12 mouse cellular contexts compared by ENCODE assay signal in genomic region chr6:114698578-114698977, GRCm38 (mm10). TPM values are rescaled to one million over a fixed set of nuclear protein-coding genes. Genes with fewer than 3 reads are reported as not detected.
DNase-seq lines count a peak whose midpoint lies in the region; ATAC-seq and TF ChIP-seq lines count a peak whose summit lies in the region.
"Had no signal": no experiment of that assay in that cellular context is flagged by ENCODE, and none has a peak within 500 bp of the region (broad histone marks: within the 10 kb centered on the region; RNA-seq: fewer than 3 reads in every experiment).

No protein-coding gene starts in this region.

- no peak for DNase-seq in forebrain, postnatal 0 days
- DNase-seq in left cerebral cortex, adult 2 months (ENCODE audit: extremely low spot score in 1 of 2, low spot score in 2 of 2), result no peak
- no peak for DNase-seq in left cerebral cortex, adult 18-20 months (ENCODE audit: low spot score in 2 of 2)
- DNase-seq in neural tube, embryonic 10.5 days (ENCODE audit: extremely low spot score, low spot score), result no peak
- DNase-seq in adrenal gland, adult (ENCODE audit: inconsistent age in 2 of 2, low spot score in 1 of 2), result no peak
- no peak for DNase-seq in cerebellum, adult 2 months

- no peak for TF ChIP-seq POLR2A in cerebellum, adult 2 months (IDR thresholded peaks at IDR 0.05; ENCODE audit: borderline replicate concordance, insufficient read depth, low read length)

- no peaks in the 10 kb centered on the region for H3K4me1 ChIP-seq in forebrain, postnatal 0 days (ENCODE audit: insufficient read depth)
- no peaks in the 10 kb centered on the region for H3K4me1 ChIP-seq in forebrain, embryonic 13.5 days
- no peaks in the 10 kb centered on the region for H3K4me1 ChIP-seq in neural tube, embryonic 13.5 days (replicated peaks)
- no peaks in the 10 kb centered on the region for H3K4me1 ChIP-seq in cerebellum, adult 2 months (ENCODE audit: control insufficient read depth, insufficient read depth, low read length)
- H3K4me1 ChIP-seq: limb, embryonic 10.5 days; liver, embryonic 15.5 days had no signal

- WGBS in forebrain, postnatal 0 days, result 62% methylated on average over 5 of the region's 5 CpGs
- WGBS in forebrain, embryonic 13.5 days, result 65% methylated on average over 5 of the region's 5 CpGs
- 70% methylated on average over 5 of the region's 5 CpGs for whole genome bisulfite sequencing in neural tube, embryonic 13.5 days
- WGBS in cerebellum, adult 2 months, result 56% methylated on average over 5 of the region's 5 CpGs

- H3K4me2 ChIP-seq in forebrain, postnatal 0 days (ENCODE audit: low read depth), result no peak overlapping the region
- no peak overlapping the region for H3K4me2 ChIP-seq in forebrain, embryonic 13.5 days
- no peak overlapping the region for H3K4me2 ChIP-seq in neural tube, embryonic 13.5 days
- H3K4me2 ChIP-seq: heart, embryonic 12.5 days; liver, embryonic 15.5 days had no signal

- H3K27ac ChIP-seq in forebrain, postnatal 0 days (ENCODE audit: low read depth, low read length), result no peak overlapping the region
- no peak overlapping the region for H3K27ac ChIP-seq in forebrain, embryonic 13.5 days
- H3K27ac ChIP-seq in left cerebral cortex, adult 2 months, result no peak overlapping the region
- no peak overlapping the region for H3K27ac ChIP-seq in neural tube, embryonic 13.5 days (replicated peaks)
- H3K27ac ChIP-seq in cerebellum, adult 2 months (ENCODE audit: insufficient read depth, low read length), result no peak overlapping the region
- H3K27ac ChIP-seq: limb, embryonic 10.5 days; liver, embryonic 15.5 days; midbrain, embryonic 10.5 days had no signal

- peak; percentile 50; the same call in 1 of the 2 replicates for TF ChIP-seq CTCF in forebrain, postnatal 0 days (IDR thresholded peaks at IDR 0.05; ENCODE audit: low read depth)
- peak; percentile 23 for TF ChIP-seq CTCF in left cerebral cortex, adult 2 months (IDR thresholded peaks at IDR 0.05)
- TF ChIP-seq CTCF in cerebellum, adult 2 months (IDR thresholded peaks at IDR 0.05; ENCODE audit: borderline replicate concordance, insufficient read depth, low read depth, low read length), result no peak

- no peaks in the 10 kb centered on the region for H3K9me3 ChIP-seq in forebrain, postnatal 0 days (ENCODE audit: low read length)
- H3K9me3 ChIP-seq in forebrain, embryonic 13.5 days (replicated peaks), result 0 out of 2 replicates have a peak, but pooled peaks cover 3% of the 10 kb centered on the region
- no peaks in the 10 kb centered on the region for H3K9me3 ChIP-seq in neural tube, embryonic 13.5 days
- H3K9me3 ChIP-seq: heart, embryonic 12.5 days; limb, embryonic 10.5 days; liver, embryonic 15.5 days had no signal

- no peak overlapping the region for H3K9ac ChIP-seq in forebrain, postnatal 0 days
- no peak overlapping the region for H3K9ac ChIP-seq in forebrain, embryonic 13.5 days
- no peak overlapping the region for H3K9ac ChIP-seq in neural tube, embryonic 13.5 days
- H3K9ac ChIP-seq: heart, embryonic 12.5 days; liver, embryonic 15.5 days had no signal

- H3K36me3 ChIP-seq in forebrain, postnatal 0 days (ENCODE audit: insufficient read depth), result peaks cover 8% of the 10 kb centered on the region
- peaks cover 11% of the 10 kb centered on the region; the same call in 1 of the 2 replicates for H3K36me3 ChIP-seq in forebrain, embryonic 13.5 days (ENCODE audit: poor library complexity, severe bottlenecking)
- H3K36me3 ChIP-seq in neural tube, embryonic 13.5 days, result no peaks in the 10 kb centered on the region; the same call in 1 of the 2 replicates

- intact Hi-C loops in left cerebral cortex, adult 2 months (cut with DNase I), result loop anchor here (2.0 to 5.0 kb wide), 3 partner anchors 236 to 606 kb away; no protein-coding TSS in a partner anchor

- no peak overlapping the region for H3K4me3 ChIP-seq in forebrain, postnatal 0 days (ENCODE audit: low read depth, low read length)
- H3K4me3 ChIP-seq in forebrain, embryonic 13.5 days, result no peak overlapping the region
- H3K4me3 ChIP-seq in left cerebral cortex, adult 2 months, result no peak overlapping the region
- no peak overlapping the region for H3K4me3 ChIP-seq in neural tube, embryonic 13.5 days
- H3K4me3 ChIP-seq in cerebellum, adult 2 months (replicated peaks; ENCODE audit: insufficient read depth, low read depth, low read length), result no peak overlapping the region
- H3K4me3 ChIP-seq: heart, embryonic 12.5 days; limb, embryonic 10.5 days; liver, embryonic 15.5 days; midbrain, embryonic 10.5 days had no signal

- ATAC-seq in forebrain, postnatal 0 days, result peak; percentile 44; the same call in 1 of the 2 replicates
- no peak for ATAC-seq in forebrain, embryonic 13.5 days
- peak; percentile 40; the same call in 1 of the 2 replicates for ATAC-seq in neural tube, embryonic 13.5 days (ENCODE audit: low read depth)

- H3K27me3 ChIP-seq in forebrain, postnatal 0 days (ENCODE audit: insufficient read depth, low read length), result no peaks in the 10 kb centered on the region
- H3K27me3 ChIP-seq in forebrain, embryonic 13.5 days, result no peaks in the 10 kb centered on the region
- H3K27me3 ChIP-seq in neural tube, embryonic 13.5 days, result no peaks in the 10 kb centered on the region
- H3K27me3 ChIP-seq in cerebellum, adult 2 months (ENCODE audit: control insufficient read depth, insufficient read depth, low read length), result no peaks in the 10 kb centered on the region
- H3K27me3 ChIP-seq: heart, embryonic 12.5 days; liver, embryonic 15.5 days had no signal

RNA-seq across cellular contexts. Expression of gene Atg7, which starts 55.7 kb away (rescaled TPM):
- total RNA-seq in forebrain, postnatal 0 days (2014; rRNA removed), result 14.5 and 18.9 TPM in 2 replicates
- 18.9 and 19.1 TPM in 2 replicates for polyA plus RNA-seq in forebrain, postnatal 0 days (2015; fragmentation: Nextera tagmentation; extraction: Ambion mirVana)
- 18.3 and 18.5 TPM in 2 replicates for polyA plus RNA-seq in forebrain, embryonic 13.5 days (2015; fragmentation: Nextera tagmentation; extraction: Ambion mirVana)
- total RNA-seq in left cerebral cortex, adult 2 months (2021), result 10 to 100 TPM; 28.9 to 29.1 TPM
- total RNA-seq in left cerebral cortex, adult 18-20 months (2021), result 10 to 100 TPM; 24.3 to 28.3 TPM
- polyA plus RNA-seq in neural tube, embryonic 13.5 days (2015; fragmentation: Nextera tagmentation; extraction: Ambion mirVana), result 18.1 and 21.1 TPM in 2 replicates
- polyA plus RNA-seq in cerebellum, adult 2 months (2012; rRNA removed), result 22.2 and 24.9 TPM in 2 replicates
